Mouse (Mus musculus): ENCODE results near the gene Cnep1r1.

- no peak for TF ChIP-seq POLR2A (IDR thresholded peaks at IDR 0.05; ENCODE audit: borderline replicate concordance, extremely low read depth, insufficient read depth, insufficient read length, poor library complexity, severe bottlenecking)
- peak; percentile 75; the same call in 1 of the 2 replicates for TF ChIP-seq CTCF (IDR thresholded peaks at IDR 0.05; ENCODE audit: borderline replicate concordance, extremely low read depth, insufficient read depth, insufficient read length)
Observed at GRCm38 (mm10) chr8:88099526-88099925, 19.0 kb upstream of the Cnep1r1 start.

All from brain, embryonic 14.5 days (tissue).